Mouse (Mus musculus) CH12.LX (cell line): ENCODE measurements at regions not wholly inside any gene's neighbourhood (a gene's known extent, or its start where the extent isn't known, plus 50 kb on each side); places are given as distances from the start of the nearest gene placed in this dataset.

Experiments
- CTCF ChIP-seq, 2 experiments: IDR thresholded peaks in 1 of 2; conservative IDR thresholded peaks in 1 of 2; 2 replicates each; pipeline ENCODE4 v1.5.1; 2011 to 2012; ENCODE audit warnings: low read depth in 2 of 2, low read length in 2 of 2, improper control_type of control experiment in 1 of 2, inconsistent platforms in 1 of 2, mild to moderate bottlenecking in 1 of 2, moderate library complexity in 1 of 2
- E2F4 ChIP-seq: IDR thresholded peaks from 2 replicates; pipeline ENCODE4 v1.6.1; 2011; ENCODE audit warnings: low read depth, low read length, improper control_type of control experiment; ENCODE audit not compliant: insufficient replicate concordance
- EP300 ChIP-seq: IDR thresholded peaks from 2 replicates; pipeline ENCODE4 v1.6.1; 2011; ENCODE audit warnings: low read length, improper control_type of control experiment
- MAZ ChIP-seq: IDR thresholded peaks from 2 replicates; pipeline ENCODE4 v1.6.1; 2012; ENCODE audit warnings: low read depth, mild to moderate bottlenecking, inconsistent platforms, low read length, improper control_type of control experiment, moderate library complexity
- MXI1 ChIP-seq: IDR thresholded peaks from 2 replicates; pipeline ENCODE4 v1.6.1; 2011; ENCODE audit warnings: mild to moderate bottlenecking, low read depth, low read length, improper control_type of control experiment
- NELFE ChIP-seq: IDR thresholded peaks from 2 replicates; pipeline ENCODE4 v1.6.1; 2011; ENCODE audit warnings: low read depth, low read length, improper control_type of control experiment
- POLR2A ChIP-seq: IDR thresholded peaks from 2 replicates; pipeline ENCODE4 v1.6.1; 2011; ENCODE audit warnings: low read depth, mild to moderate bottlenecking, improper control_type of control experiment, low read length
- USF1 ChIP-seq: IDR thresholded peaks from 2 replicates; pipeline ENCODE4 v1.6.1; 2014; ENCODE audit warnings: low read depth, mild to moderate bottlenecking, inconsistent platforms, low read length, improper control_type of control experiment
- ZNF384 ChIP-seq: IDR thresholded peaks from 2 replicates; pipeline ENCODE4 v1.6.1; 2012; ENCODE audit warnings: low read depth, low read length, improper control_type of control experiment, inconsistent platforms

- TF ChIP-seq EP300, result no peak
- no peak for TF ChIP-seq CTCF (conservative IDR thresholded peaks at IDR 0.05 in 1 of 2, IDR thresholded peaks at IDR 0.05 in 1 of 2; ENCODE audit: low read depth in 2 of 2, low read length in 2 of 2)
- TF ChIP-seq USF1, result no peak
- TF ChIP-seq MAZ, result no peak
- TF ChIP-seq POLR2A, result no peak
- TF ChIP-seq MXI1, result no peak
- TF ChIP-seq NELFE, result no peak
- TF ChIP-seq ZNF384, result no peak
- TF ChIP-seq E2F4, result no peak
Measured at GRCm38 (mm10) chr7:64050246-64050645, 103.4 kb upstream of the Trpm1 start.
